Mouse (Mus musculus) embryo, embryonic 10.5 days (tissue): ENCODE data around the gene 2900026A02Rik.

Source experiments
- DNase-seq: peaks from one replicate; pipeline ENCODE4 v3.0.0-alpha.2; 2015; ENCODE audit warnings: low spot score

The 2900026A02Rik gene

DNA sequence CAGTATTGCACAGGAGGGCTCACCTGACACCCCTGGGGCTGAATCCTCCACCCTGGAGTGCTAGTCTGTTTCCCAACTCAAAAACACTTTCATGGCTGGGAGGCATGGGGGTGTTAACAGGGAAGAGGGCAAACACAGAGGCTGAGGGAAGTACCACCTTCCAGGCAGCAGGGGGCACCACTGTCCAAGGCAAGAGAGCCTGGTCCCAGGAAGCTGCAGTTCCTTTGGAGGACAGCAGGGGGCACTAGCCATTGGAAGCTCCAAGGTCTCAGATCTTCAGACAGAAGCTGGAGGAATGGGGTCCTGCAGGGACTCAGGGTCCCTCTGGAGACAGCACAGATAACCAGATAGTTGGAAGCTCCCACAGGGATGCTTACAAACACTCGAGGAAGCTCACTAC is 121.5 kb downstream of the 2900026A02Rik start:
- DNase-seq, result peak; percentile 95

DNA sequence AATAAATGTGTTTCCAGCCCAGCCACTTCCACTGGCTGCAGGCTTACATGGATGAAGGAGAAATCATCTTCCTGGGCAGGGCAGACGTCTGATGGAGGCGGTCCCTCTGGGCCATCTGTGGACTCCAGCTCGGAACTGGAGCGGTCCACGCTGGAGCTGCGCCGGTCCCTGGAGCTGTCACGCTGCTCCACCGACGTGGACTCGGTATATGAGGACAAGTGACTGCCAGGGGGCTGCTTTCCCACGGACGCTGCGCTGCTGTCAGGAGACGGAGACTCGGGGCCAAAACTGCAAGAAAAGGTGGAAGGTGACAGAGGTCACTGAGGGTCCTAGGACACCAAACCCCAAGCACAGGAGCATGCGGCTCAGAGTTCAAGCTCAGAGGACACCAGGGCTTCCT is 123.5 kb downstream of the 2900026A02Rik start:
- no peak for DNase-seq

DNA sequence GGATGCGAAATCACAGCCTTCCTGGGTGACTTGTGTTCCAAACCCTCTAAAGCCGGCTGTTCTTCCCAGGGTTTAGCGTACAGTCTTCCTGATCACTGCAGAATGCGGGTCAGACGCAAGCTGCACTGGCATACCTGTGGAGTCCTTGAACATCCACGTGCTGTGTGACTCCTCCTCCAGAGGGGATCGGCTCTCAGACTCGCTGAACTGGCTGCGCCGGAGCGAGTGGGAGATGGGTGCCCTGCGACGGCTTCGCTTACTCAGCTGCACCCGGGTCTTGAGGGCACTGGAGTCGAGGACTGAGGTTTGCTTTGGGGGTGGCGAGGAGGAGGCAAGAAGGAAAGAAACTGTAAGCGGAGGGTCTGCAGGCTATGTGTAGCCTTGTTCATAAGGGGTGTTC is 125.6 kb downstream of the 2900026A02Rik start:
- no peak for DNase-seq

DNA sequence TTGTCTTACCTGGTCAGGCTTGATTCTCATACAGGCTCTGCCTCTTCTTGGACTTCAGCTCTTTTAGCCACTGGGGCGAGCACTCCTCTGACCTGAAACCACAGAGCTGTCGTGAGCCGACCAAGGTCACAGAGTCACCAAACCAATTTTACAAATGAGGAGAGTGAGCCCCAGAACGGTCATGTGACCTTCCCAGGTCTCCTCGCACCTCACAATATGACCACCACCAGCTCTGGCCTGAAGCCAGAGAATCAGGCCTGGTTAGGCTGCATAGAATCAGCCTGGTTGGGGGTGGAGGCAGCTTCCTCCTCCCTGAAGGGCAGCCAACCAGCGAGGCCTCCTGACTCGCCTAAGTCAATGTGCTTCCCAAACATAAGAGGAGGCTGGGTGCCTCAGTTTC is 128.6 kb downstream of the 2900026A02Rik start:
- no peak for DNase-seq

DNA sequence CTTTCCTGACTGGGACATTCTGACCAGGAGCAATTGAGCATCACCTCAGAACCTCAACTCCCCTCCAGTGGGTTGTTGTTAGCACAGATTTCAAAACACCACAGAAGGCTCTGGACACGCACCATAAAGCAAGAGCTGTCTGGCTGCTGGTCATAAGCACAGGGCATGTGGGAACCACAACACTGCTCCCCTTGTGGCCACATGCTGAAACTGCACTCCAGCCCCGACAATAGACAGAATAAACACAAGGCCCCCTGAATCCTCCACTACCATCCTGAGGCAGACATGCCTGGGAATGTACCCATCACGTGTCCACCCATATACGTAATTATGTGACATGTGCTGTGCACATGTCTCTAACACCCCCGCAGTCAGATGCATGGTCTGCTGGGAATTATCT is 129.9 kb downstream of the 2900026A02Rik start:
- peak; percentile 81 for DNase-seq

DNA sequence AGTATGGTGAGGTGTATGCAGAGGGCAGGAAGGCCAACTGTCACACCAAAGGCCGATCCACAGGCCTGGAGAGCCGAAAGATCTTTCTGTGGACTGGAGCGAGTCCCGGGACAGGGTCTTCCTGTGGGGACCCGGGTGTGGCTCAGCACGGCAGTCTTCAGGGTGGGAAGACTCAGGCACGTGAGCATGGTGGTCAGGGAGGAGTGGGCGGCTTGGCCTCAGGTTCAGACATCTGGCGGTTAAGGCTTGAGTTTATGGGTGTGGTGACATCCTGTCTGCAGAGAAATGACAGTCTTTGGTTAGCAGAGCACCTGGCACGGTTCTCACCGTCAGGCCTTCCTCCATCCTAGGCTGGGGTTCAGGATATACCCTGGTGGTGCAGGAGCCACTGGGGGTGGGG is 130.3 kb downstream of the 2900026A02Rik start:
- DNase-seq, result no peak

DNA sequence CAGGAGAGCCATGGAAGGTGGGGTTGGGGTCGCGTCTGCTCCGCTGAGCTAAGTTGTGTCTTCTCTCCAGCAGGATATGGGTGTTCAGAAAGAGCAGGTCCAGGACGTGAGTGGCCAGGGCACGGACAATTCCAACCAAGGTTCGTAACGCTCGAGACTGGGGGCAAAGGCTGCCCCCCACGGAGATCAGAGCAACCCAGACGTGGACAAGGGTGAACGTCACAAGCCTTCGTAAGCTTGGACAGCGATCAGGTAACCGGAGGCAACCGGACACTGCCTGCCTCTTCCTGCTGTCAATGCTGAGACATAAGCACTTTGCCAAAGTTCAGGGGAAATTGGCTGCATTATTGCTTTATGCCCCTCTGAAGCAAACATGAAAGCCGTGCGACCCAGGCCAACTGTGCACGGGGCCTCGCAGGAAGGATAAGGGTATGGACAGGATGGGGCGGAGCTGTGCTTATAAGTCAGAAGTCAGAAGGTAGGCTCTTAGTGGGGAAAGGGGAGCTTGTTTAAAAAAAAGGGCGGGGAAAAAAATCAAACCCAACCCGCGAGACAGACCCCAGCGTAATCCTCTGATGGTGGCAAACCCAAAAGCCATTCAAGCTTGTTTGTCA is 130.9 kb downstream of the 2900026A02Rik start:
- DNase-seq, result no peak

DNA sequence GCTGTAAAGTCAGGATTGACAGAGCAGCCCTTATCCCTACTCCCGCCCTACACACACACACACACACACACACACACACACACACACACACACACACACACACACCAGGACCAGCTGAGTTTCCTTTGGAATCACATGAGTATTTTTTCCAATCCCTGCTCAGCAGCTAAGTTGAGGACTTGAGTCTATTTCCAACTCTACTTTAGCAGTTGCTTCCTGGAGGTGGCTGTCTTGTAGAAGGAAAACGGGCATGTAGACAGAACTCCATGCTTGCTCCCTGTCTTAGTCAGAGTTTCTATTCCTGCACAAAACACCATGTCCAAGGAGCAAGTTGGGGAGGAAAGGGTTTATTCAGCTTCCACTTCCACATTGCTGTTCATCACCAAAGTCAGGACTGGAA is 133.6 kb downstream of the 2900026A02Rik start:
- DNase-seq, result no peak

DNA sequence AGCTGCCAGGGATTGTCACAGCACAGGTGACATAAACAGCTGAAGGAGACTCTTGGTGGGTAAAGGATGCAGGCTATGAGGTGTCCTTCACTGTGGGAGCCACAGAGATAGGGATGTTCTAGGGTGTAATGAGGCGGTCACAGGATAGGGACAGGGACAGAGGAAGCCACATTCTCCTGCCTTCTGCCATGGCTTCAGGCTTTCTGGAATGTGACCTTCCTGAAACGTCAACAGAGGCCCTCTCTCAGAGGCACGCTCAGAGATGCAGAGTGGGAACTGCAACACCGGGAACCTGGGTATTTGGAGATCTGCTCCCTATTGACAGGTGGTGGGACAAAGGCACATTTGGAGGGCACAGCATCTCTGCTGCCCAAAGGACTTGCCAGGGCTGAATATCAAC is 134.0 kb downstream of the 2900026A02Rik start:
- DNase-seq, result no peak

DNA sequence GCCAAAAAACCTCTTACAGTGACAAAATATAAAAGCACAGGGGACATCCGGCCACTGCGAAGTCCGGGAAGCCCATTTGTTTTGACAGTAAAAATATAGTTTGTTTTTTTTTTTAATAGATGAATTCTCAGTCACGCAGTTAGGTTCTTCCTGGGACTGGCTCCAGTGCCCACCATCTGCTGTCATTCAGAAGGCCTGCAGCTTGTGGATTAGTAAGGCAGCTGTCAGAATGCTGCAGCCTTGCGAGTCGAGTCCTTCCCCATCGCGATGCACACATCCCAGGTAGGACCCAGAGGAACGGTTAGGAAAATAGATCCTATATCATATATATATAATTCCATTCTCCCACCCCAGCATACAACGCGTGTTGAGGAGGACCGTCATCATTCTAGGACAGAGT is 134.6 kb downstream of the 2900026A02Rik start:
- DNase-seq, result no peak

DNA sequence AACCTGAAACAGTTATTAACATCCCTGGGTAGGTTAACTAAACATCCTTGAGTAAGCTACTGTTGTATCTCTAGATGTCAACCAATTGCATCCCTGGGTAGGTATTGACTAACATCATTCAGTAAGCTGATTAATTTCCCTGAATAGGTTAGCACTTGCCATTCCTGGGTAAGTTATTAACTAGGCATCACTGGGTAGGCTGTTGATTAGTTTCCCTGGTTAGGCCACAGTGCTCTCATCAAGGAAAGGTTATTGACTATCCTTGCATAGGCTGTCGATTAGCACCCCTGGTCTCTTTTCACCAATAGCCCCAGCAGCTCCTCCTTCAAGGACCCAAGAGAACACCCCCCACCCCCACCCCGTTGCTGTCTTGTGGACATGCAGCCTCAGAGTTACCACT is 135.1 kb downstream of the 2900026A02Rik start:
- DNase-seq, result no peak

DNA sequence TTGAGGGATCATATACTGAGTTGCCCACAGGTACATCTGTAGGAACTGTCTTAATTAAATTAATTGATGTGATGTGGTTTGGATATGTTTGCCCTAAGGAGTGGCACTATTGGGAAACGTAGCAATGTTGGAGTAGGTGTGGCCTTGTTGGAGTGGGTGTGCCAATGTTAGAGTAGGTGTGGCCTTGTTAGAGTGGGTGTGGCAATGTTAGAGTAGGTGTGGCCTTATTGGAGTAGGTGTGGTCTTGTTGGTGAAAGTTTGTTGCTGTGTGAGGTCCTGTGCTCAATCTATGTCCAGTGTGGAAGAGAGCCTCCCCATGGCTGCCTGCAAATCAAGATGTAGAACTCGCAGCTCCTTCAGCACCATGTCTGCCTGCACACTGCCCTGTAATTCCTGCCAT is 136.7 kb downstream of the 2900026A02Rik start:
- no peak for DNase-seq

DNA sequence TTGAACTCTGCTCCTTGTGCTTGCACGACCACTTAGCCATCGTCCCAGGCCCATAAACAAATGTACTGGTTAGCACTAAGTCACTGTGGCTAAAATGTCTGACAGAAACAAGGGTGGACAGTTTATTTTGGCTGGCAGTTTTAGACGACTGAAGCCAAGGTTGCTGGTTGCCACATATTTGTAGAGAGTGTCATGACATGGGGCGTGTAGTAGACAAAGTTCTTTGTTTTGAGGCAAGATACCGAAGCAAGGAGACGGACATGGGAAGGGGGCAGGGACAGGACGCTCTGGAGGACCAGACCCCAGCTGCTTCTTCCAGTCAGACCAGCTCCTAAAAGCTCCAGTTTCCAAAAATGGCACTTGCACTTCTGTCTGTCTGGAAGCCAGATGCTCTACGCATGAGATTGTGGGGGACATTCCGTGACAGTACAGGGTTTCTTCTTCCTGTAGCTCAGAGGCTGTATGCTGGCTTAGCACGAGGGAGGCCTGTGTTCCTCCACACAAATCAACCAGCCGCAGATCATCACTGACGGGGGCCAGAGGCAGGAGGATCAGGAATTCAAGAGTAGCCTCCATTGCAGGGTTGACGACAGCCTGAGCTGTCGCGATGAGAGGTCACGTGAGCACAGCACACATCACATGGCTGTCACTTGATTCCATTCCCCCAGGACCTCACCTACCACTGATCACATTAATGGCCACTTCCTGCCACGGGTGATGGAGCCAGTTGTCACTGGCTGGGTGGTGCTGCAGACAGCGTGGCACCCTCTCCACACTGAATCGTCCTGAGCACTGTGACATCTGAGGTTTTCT is 138.5 kb downstream of the 2900026A02Rik start:
- DNase-seq, result no peak

DNA sequence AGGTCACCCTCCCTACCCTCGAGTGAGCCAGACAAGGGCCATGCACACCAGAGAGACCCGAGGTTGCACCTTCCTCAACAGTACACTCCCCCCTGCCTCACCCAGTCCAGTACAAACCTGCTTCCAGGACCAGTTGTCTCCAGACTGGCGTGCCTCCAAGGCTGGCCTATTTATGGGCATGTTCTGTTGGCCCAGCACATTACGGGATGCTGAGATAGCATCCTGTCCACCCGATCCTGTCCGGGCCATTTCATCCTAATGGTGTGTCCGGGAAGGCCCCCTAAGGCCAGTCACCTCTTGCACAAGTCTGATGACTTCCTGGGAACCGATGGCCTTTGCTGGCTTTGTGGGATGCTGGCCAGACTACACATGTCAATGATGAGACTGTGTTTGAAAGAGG is 139.6 kb downstream of the 2900026A02Rik start, which contains the start of gene Crybb3:
Gene Crybb3, minus strand, starts transcription at position 146 of the 400 bp plus-strand sequence.
- no peak for DNase-seq

DNA sequence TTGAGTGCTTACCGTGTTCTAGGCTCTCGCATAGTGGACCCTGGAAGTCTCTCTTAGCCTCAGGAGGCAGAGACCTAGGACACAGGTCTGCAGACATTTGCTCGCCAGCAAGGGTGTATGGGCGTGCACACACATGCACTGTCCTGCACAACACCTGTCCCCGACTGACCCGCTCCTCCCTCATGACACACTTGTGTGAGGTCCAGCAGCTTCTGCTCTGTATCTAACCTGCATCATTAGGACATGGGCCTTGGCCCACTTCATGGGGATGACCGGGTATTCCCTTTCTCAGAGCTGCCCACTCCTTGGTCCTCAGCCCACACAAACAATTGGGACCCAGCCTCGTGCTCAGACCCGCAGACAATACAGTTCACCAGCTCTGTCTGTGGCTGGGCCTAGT is 140.0 kb downstream of the 2900026A02Rik start:
- DNase-seq, result no peak

DNA sequence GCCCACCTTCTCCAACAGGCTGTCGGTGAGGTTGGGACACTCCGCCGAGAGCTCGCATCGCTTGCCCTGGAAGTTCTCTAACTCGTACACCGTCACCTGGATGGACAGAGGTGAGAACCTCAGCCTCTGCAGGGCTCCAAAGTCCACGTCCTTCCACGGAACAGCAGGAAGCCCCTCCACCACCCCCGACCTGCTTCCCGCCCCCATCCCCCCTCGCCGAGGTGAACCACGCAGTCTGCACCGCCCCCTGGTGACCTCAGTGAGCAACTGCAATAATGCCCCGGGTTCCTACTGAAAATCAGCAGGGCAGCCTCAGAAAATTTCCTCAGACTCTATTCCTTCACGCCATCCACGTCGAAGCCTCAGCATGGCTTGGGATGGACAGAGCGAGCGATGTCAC is 141.3 kb downstream of the 2900026A02Rik start:
- DNase-seq, result peak; percentile 72

DNA sequence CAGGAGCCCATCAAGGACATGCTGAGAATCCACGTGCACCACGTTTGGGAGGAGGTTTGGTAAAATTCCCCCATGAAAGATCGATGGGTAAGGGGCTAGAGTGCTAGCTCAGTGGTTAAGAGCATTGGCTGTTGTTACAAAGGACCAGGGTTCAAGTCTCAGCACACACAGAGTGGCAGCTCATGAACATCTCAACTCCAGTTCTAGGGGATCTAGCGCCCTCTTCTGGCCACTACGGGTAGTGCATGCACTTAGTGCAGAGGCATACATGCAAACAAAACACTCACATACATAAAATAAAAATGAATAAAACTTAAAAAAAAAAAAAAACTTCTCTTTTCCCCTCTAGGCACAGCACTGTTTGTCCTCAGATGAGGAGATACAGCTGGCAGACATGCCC is 142.3 kb downstream of the 2900026A02Rik start:
- peak; percentile 26 for DNase-seq

DNA sequence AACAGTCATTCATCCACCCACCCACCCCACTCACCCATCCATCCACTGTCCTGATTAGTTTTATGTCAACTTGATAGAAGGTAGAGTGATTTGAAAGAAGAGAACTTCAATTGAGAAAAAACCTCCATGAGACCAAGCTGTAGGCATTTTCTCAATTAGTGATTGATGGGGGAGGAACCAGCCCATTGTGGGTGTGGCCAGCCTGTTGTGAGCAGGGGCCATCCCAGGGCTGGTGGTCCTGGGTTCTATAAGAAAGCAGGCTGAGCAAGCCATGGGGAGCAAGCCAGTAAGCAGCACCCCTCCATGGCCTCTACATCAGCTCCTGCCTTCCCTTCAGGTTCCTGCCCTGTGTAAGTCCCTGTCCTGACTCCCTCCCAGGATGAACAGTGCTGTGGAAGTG is 151.0 kb downstream of the 2900026A02Rik start, which contains the start of gene Crybb2:
Gene Crybb2, minus strand, starts transcription at position 101 of the 400 bp plus-strand sequence.
- no peak for DNase-seq

DNA sequence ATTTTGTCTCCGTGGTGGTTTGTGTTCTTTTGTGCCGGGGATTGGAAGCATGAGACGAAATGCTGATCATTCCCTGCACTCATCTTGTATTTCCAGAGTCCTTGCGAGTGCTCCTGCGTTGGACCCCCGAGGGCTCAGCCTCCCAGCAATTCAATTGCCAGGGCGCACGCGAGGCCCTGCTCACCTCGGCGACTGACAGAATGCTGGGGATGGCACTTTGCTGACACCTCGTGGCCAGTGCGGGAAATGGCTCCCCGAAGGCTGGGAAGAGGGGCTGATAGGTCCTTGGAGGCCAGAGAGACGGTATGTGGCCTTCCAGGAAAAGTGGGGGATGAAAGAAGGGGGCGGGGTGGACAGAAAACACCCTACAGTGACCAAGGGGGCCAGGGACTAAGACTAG is 166.7 kb downstream of the 2900026A02Rik start:
- peak; percentile 88 for DNase-seq

DNA sequence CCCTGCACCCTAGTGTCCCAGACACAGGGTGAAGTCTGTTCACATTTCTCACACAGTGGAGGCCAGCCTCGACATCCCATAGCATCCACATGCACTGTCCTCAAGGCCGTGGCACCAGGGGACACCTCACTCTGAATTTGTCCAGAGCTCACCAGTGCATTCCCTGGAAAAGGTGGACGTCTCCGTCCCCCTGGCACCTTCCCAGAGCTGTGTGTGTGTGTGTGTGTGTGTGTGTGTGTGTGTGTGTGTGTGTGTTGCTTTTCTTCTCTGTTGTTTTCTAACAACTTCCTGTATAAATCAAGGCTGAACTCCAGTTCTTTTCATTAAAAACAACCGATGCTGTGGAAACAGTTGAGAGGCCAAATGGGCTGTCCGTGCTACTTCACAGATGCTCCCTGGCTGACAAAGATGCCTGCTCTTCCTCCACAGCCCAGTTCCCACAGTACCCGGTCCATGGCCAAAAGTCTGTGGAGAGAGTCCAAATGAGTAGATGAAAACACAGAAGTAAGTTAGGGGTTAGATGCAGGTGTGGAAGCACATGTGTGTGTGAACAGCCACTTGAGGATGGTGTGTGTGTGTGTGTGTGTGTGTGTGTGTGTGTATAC is 170.4 kb downstream of the 2900026A02Rik start:
- DNase-seq, result no peak

DNA sequence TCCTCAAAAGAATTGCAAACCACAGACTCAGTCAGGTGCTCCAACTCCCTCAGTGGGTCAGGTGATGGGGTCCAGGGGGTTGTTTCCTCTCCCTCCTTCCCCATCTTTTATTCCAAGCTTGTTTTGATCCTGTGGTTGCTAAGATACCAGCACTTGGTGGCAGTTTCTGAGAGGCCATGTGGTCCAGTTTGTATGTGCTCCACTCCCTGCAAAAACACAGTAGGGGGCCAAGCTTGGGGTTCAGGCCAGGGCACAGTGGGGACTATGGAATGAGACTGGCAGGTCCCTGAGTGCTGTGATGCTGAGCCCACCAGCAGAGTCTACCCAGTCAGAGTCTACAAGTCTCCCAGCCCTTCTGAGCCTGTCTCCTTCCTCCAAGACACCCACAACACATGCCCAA is 171.2 kb downstream of the 2900026A02Rik start:
- DNase-seq, result no peak

DNA sequence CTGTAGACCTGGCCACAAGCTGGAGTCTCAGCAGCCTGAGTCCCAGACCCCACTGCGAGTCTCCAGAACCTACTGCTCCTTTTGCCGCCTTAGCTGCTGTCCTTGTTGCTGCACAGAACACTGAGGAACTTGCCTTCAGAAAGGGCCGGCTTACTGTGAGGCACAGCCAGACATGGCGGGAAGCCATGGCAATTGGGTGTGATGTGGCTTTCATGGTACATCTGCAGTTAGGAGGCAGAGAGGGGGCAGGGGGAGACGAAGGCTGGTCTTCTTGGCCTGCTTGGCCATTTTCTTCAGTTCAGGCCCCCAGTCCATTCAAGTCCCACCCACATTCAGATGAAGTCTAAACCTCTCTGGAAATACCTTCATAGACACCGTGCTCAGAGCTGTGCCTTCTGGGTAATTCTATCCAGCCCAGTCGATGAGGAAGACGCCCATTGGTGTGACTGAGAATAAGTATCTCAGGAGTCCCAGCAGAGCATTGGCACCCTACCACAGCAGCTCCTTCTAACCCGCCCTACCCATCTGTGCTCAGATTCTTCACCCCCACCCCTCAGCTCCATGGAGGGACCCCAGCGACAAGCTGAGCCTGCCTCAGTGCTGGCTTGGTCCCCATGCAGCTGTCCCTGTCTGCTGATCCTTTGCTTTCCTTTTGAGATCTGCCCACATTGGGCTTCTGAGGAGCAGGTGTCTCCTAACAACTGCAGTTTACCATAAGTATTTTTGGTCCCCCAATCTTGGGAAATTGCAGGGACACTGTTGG is 175.3 kb downstream of the 2900026A02Rik start:
- DNase-seq, result no peak
